Mouse (Mus musculus) embryonic facial prominence, embryonic 13.5 days (tissue): ENCODE measurements around the gene C4b. TPM values are rescaled to one million over a fixed set of nuclear protein-coding genes. Genes with fewer than 3 reads are reported as not detected.
"Not testable (repeated sequence)": the region's sequence is repeated elsewhere in the genome, so short reads cannot be mapped to it uniquely, and the experiment has no call there.

ENCODE experiments used
- ATAC-seq: fragments of 200-750 bp; cut with Nextera tagmentation; 2 replicates; pipeline ENCODE4 v1.8.0; 2017; ENCODE audit warnings: low read depth; ENCODE audit not compliant: insufficient number of reproducible peaks, insufficient read depth, low FRiP score, low TSS enrichment
- H3K27ac ChIP-seq: fragments of 300-500 bp; sonication (generic); 2 replicates; pipeline ENCODE4 v1.5.1; 2015; ENCODE audit warnings: moderate library complexity, mild to moderate bottlenecking, inconsistent platforms
- H3K27me3 ChIP-seq: fragments of 300-500 bp; sonication (generic); 2 replicates; pipeline ENCODE4 v1.6.1; 2015; ENCODE audit warnings: mild to moderate bottlenecking, inconsistent platforms
- H3K36me3 ChIP-seq: fragments of 300-500 bp; sonication (generic); 2 replicates; pipeline ENCODE4 v1.6.1; 2015; ENCODE audit warnings: mild to moderate bottlenecking, inconsistent platforms
- H3K4me1 ChIP-seq: fragments of 300-500 bp; sonication (generic); 2 replicates; pipeline ENCODE4 v1.6.1; 2015; ENCODE audit warnings: inconsistent platforms
- H3K4me2 ChIP-seq: fragments of 300-500 bp; sonication (generic); 2 replicates; pipeline ENCODE4 v1.6.1; 2015; ENCODE audit warnings: moderate library complexity, mild to moderate bottlenecking, inconsistent platforms
- H3K4me3 ChIP-seq: fragments of 300-500 bp; sonication (generic); 2 replicates; pipeline ENCODE4 v1.5.1; 2015; ENCODE audit warnings: mild to moderate bottlenecking, inconsistent platforms
- H3K9ac ChIP-seq: fragments of 300-500 bp; sonication (generic); 2 replicates; pipeline ENCODE4 v1.6.1; 2015; ENCODE audit warnings: mild to moderate bottlenecking, inconsistent platforms
- H3K9me3 ChIP-seq: fragments of 300-500 bp; sonication (generic); 2 replicates; pipeline ENCODE4 v1.6.1; 2016; ENCODE audit warnings: inconsistent platforms
- WGBS: fragments of 180-500 bp; shearing (Covaris S2); methylation state at CpG from one replicate; pipeline ENCODE4 v1.1.7; 2015; ENCODE audit warnings: mixed read lengths; 5-methylcytosine and 5-hydroxymethylcytosine counted together
- polyA plus RNA-seq: library from polyadenylated mRNA; unstranded; fragments of >200 nt; fragmentation: Nextera tagmentation; extraction: Ambion mirVana; gene quantifications from 2 replicates; pipeline ENCODE4 v1.2.1, GENCODE M21; 2015

C4b gene
- 0.34 TPM in 1 of 2 replicates, not detected in the other for polyA plus RNA-seq

DNA sequence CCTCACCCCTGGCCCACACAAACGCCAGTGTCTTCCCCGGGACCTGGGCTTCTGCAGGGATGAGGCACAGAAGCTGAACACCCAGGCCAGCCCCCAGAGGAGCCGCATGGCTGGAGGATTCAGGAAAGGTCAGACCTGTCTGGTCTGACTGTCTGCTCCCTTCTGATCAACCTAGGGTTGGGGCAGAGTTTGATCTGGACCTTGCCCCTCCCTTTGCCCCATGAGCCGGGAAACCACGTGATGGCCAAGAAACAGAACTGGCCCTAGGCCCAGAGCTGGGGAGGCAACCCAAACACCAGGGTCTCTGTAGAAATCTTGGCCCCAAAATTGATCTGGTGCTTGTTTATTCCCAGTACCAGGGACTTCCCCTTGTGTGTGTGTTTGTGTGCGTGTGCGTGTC is at the start of gene C4b:
TSS of gene C4b (minus strand) at position 164 of the 400 bp plus-strand sequence.
- no peak within 1 kb of the TSS for H3K27ac ChIP-seq
- no peaks in the 10 kb centered on the region for H3K36me3 ChIP-seq
- no peak within 1 kb of the TSS for H3K4me3 ChIP-seq
- no peak within 1 kb of the TSS for H3K9ac ChIP-seq
- no peak within 1 kb of the TSS for H3K4me2 ChIP-seq
- 83% methylated on average over 7 of the region's 7 CpGs for WGBS
- no peaks in the 10 kb centered on the region for H3K4me1 ChIP-seq
- 0 out of 2 replicates have a peak, but pooled peaks cover 4% of the 10 kb centered on the region for H3K9me3 ChIP-seq
- ATAC-seq = no peak
- H3K27me3 ChIP-seq = peaks cover 10% of the 10 kb centered on the region; the same call in 1 of the 2 replicates

DNA sequence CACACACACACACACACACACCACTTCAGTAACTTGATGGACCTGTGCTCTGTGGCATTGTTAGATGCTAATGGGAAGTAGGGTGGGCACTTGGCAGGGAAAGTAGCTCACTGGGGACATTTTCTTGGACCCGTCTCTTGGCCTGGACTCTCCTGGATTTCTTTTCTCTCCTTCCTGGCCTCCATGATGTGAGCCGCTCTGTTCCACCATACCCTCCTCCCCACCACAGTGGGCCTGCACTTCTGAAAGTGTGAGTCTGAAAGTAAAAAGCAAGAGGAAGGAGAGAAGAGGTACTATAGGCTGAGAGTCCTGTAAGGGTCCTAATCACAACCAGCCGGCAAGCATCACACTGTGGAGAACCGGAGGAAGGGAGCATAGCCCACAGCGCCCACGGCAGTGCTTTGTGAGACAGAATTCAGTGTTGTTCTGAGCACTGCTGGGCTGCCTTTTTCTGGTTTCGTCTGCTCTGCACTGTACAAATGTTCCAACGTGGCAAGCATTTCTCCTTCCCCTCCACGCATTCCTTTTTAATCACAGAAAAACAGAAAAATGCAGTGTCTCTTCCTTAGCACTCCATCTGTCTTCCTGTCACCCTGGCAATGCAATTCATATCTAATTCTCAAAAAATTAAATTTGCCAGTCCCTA is 34.1 kb upstream of the C4b start:
- Histone ChIP-seq H3K9me3 (peaks cover 19% of the 10 kb centered on the region), H3K27me3 (no peaks in the 10 kb centered on the region), H3K9ac (no peak overlapping the region), H3K4me2 (no peak overlapping the region), H3K4me1 (peaks cover 10% of the 10 kb centered on the region), H3K4me3 (no peak overlapping the region), H3K27ac (peak overlapping the region; percentile 80), H3K36me3 (no peaks in the 10 kb centered on the region)
- 55% methylated on average over 9 of the region's 9 CpGs for WGBS
- ATAC-seq = no peak

DNA sequence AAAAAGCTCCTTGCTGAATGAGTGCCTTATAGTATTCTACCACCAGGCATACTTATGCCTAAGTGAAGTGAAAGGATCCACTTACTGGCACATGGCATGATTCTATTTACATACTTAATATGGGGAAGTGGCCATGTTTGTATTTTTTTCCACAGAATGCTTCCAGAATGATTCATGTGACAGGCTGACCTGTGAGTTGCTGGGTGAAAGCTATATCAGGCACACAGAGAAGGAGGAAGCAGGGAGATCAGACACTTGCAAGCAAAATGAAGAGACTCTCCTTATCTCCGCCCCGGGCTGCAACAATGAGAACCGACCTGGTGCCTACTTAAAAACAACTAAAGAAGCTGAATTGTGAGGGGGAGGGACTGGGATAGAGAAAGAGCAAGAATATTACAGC is 17.8 kb upstream of the C4b start:
- Histone ChIP-seq H3K36me3 (no peaks in the 10 kb centered on the region), H3K4me2 (no peak overlapping the region), H3K4me3 (no peak overlapping the region), H3K9ac (no peak overlapping the region), H3K27me3 (no peaks in the 10 kb centered on the region), H3K27ac (no peak overlapping the region), H3K9me3 (no peaks in the 10 kb centered on the region), H3K4me1 (no peaks in the 10 kb centered on the region)
- 77% methylated on average over 3 of the region's 3 CpGs for WGBS
- ATAC-seq = no peak

DNA sequence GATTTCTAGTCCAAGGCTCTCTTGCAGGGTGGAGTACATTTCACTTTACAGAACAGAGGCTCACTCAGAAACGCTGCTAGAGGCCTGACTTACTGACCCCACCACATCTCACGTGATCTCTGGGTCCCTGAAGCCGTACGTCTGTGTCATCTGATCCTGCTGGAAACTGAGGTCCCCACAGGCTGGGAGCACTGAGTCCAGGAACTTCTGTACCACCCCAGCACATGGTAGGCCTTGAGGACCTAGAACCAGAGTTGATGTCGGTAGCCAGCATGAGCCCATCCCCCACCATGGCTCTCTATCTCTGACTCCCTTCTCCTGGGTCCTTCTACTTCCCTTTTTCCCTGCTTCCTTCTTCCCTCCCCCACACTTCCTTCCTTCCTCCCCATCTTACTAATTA is 2.8 kb upstream of the C4b start:
- no peaks in the 10 kb centered on the region for H3K36me3 ChIP-seq
- H3K4me1 ChIP-seq = no peaks in the 10 kb centered on the region
- H3K27ac ChIP-seq = no peak overlapping the region
- H3K9me3 ChIP-seq = 0 out of 2 replicates have a peak, but pooled peaks cover 4% of the 10 kb centered on the region
- no peaks in the 10 kb centered on the region for H3K27me3 ChIP-seq
- no peak overlapping the region for H3K9ac ChIP-seq
- no peak overlapping the region for H3K4me2 ChIP-seq
- no peak for ATAC-seq
- WGBS = 60% methylated on average over 5 of the region's 5 CpGs
- no peak overlapping the region for H3K4me3 ChIP-seq

GRCm38 (mm10) chr17:34745166-34745565 is 1.5 kb upstream of the C4b start:
- not testable (repeated sequence) for H3K4me3 ChIP-seq, ATAC-seq, H3K4me2 ChIP-seq, H3K4me1 ChIP-seq, H3K9ac ChIP-seq, H3K36me3 ChIP-seq, H3K27ac ChIP-seq, H3K27me3 ChIP-seq, H3K9me3 ChIP-seq
- WGBS = 75% methylated on average over 4 of the region's 4 CpGs

DNA sequence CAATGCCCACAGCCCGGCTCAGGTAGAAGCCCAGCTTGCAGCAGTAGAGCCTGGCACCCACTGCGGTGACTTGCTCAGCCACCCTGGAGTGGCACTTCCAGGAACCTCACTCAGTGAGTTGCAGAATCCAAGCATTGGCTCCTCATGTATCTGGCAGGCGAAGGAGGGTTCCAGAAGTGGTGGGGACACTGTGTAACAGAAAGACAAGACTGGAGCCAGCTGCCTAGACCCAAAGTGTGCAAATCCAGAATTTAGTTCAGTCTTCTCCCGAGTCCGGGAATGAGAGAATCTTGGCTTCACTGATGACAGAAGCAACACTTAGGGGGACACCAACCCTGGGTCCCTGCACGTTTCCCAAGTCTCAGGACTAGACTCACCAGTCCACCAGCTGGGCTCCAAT is 929 bp upstream of the C4b start:
- H3K4me1 ChIP-seq, H3K36me3 ChIP-seq, ATAC-seq, H3K27me3 ChIP-seq, H3K9me3 ChIP-seq, H3K4me2 ChIP-seq, H3K27ac ChIP-seq, H3K9ac ChIP-seq, H3K4me3 ChIP-seq: not testable (repeated sequence)
- 86% methylated on average over 6 of the region's 6 CpGs for WGBS

DNA sequence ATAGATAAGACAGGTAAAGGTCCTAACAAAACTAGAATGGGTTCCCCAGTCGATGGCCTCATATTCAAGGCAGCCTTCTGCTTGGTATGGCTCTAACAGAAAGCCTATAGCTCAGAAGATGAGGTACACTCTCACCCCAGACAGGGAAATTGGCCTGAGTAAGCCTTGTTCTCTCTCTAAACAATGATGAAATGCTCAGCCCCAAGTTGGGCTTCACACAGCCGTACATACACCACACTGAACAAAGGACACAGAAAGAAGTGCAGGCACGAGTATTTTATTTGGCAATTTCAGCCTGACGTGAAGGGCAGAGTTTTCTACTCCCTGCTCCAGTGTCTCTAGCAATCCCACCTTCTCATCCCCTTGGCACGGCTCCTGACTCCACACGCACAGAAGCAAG is 524 bp upstream of the C4b start:
- no peaks in the 10 kb centered on the region for H3K4me1 ChIP-seq
- no peak overlapping the region for H3K4me3 ChIP-seq
- no peak overlapping the region for H3K4me2 ChIP-seq
- H3K9ac ChIP-seq = no peak overlapping the region
- ATAC-seq = no peak
- H3K9me3 ChIP-seq = 0 out of 2 replicates have a peak, but pooled peaks cover 4% of the 10 kb centered on the region
- peaks cover 10% of the 10 kb centered on the region; the same call in 1 of the 2 replicates for H3K27me3 ChIP-seq
- H3K36me3 ChIP-seq = no peaks in the 10 kb centered on the region
- WGBS = 77% methylated on average over 6 of the region's 6 CpGs
- H3K27ac ChIP-seq = no peak overlapping the region

GRCm38 (mm10) chr17:34740280-34740679 is 3.4 kb downstream of the C4b start:
- Histone ChIP-seq H3K9ac (no peak overlapping the region), H3K36me3 (no peaks in the 10 kb centered on the region), H3K4me1 (no peaks in the 10 kb centered on the region), H3K27me3 (peaks cover 10% of the 10 kb centered on the region; the same call in 1 of the 2 replicates), H3K27ac (no peak overlapping the region), H3K4me2 (no peak overlapping the region), H3K4me3 (no peak overlapping the region), H3K9me3 (no peaks in the 10 kb centered on the region)
- 78% methylated on average over 4 of the region's 4 CpGs for WGBS
- ATAC-seq = no peak

DNA sequence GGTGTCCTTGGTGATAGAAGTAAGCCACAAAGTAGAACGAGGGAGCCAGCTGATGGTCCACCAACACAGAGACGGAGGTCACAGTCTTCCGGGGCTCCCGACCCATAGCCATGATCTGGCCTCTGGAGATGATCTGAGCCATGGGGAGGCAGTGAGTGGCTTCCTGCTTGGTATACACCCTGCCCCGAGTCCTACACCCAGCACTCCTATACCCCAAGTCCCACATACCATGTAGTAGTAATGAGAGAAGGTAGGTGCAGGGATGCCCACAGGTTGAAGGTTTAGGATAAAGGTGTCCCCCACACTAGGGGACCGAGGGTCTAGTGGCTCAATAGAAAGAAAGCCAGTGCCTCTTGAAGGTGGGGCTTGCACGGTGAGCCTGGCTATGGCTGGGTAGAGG is 4.0 kb downstream of the C4b start:
- H3K9ac ChIP-seq, H3K4me2 ChIP-seq, ATAC-seq, H3K4me1 ChIP-seq, H3K36me3 ChIP-seq, H3K27ac ChIP-seq, H3K9me3 ChIP-seq, H3K27me3 ChIP-seq, H3K4me3 ChIP-seq: not testable (repeated sequence)
- 90% methylated on average over 7 of the region's 7 CpGs for WGBS

GRCm38 (mm10) chr17:34737466-34737865 is 6.2 kb downstream of the C4b start:
- 68% methylated on average over 5 of the region's 5 CpGs for WGBS
- ATAC-seq = not testable (repeated sequence)

DNA sequence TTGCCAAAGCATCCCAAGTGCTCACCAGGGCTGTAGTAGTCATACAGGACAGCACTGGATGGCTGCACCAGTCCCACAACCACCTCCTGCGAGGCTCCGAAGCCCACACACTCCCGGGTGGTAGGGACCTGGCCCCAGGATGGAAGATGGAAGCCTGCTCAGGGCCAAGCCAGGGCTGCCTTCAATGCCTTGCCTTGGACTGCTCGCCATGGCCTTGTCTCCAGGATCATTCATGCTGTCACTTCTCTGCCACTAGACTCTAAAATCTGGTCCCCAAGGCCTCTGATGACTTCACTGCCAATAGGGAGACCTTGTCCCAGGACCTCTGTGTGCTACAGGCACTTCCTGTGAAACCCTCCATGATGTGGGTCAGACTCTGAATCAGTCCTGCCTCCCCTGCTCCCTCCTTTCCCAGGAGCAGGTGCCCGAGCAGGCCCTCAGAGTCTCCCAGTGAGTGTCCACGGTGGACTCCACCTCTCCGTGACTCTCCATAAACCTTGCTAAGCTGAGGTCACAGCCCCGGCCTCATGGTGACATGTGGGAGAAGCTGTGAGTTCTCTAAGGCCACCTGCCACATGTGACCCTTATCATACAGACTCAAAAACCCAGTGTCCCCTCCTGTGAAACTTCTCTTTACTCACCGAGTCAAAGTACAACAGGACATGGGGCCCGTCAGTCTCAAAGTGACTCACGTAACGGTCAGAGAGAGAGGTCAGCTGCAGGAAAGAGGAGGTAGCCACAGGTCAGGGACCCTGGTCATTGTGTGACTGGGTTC is 13.7 kb downstream of the C4b start:
- not testable (repeated sequence) for H3K9me3 ChIP-seq, ATAC-seq, H3K27ac ChIP-seq, H3K27me3 ChIP-seq, H3K4me1 ChIP-seq, H3K4me2 ChIP-seq, H3K4me3 ChIP-seq, H3K9ac ChIP-seq, H3K36me3 ChIP-seq
- WGBS = 77% methylated on average over 12 of the region's 12 CpGs

More at GRCm38 (mm10) chr17:34737466-34737865, 6.2 kb downstream of the C4b start:
- not testable (repeated sequence) for H3K4me2 ChIP-seq, H3K4me3 ChIP-seq, H3K4me1 ChIP-seq, H3K27me3 ChIP-seq, H3K9me3 ChIP-seq, H3K27ac ChIP-seq, H3K36me3 ChIP-seq, H3K9ac ChIP-seq

DNA sequence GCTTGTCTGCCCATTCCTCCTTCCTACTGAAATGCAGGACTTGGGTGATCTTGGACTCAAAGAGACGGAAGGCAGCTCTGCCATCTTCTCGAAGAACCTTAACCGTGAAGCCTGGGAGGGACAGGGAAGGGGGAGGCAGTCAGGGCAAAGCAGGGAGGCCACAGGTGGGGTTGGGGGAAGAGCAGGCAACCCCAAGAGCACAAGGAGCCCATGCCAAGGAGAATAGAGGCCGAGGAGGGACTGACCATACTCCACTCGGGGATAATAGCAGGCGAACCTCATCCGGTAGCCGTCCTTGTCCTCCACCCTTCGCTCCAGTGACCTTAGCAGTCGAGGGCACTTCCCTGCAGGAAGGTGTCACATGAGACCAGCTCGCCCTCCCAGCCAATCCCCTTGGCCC is 14.5 kb downstream of the C4b start:
- not testable (repeated sequence) for H3K27ac ChIP-seq, ATAC-seq, H3K9me3 ChIP-seq, H3K4me2 ChIP-seq, H3K27me3 ChIP-seq, H3K9ac ChIP-seq, H3K4me3 ChIP-seq, H3K4me1 ChIP-seq, H3K36me3 ChIP-seq
- WGBS = 76% methylated on average over 11 of the region's 11 CpGs
